Mouse (Mus musculus) CH12.LX (cell line): ENCODE data around the gene Aldh6a1.

Source experiments
- CHD2 ChIP-seq: IDR thresholded peaks from 2 replicates; pipeline ENCODE4 v1.6.1; 2011; ENCODE audit warnings: low read length, improper control_type of control experiment
- CTCF ChIP-seq, 2 experiments: IDR thresholded peaks in 1 of 2; conservative IDR thresholded peaks in 1 of 2; 2 replicates each; pipeline ENCODE4 v1.5.1; 2011 to 2012; ENCODE audit warnings: low read depth in 2 of 2, low read length in 2 of 2, improper control_type of control experiment in 1 of 2, inconsistent platforms in 1 of 2, mild to moderate bottlenecking in 1 of 2, moderate library complexity in 1 of 2
- EP300 ChIP-seq: IDR thresholded peaks from 2 replicates; pipeline ENCODE4 v1.6.1; 2011; ENCODE audit warnings: low read length, improper control_type of control experiment
- JUND ChIP-seq: conservative IDR thresholded peaks from 2 replicates; pipeline ENCODE4 v1.6.1; 2011; ENCODE audit warnings: low read depth, low read length, improper control_type of control experiment
- MXI1 ChIP-seq: IDR thresholded peaks from 2 replicates; pipeline ENCODE4 v1.6.1; 2011; ENCODE audit warnings: mild to moderate bottlenecking, low read depth, low read length, improper control_type of control experiment
- PAX5 ChIP-seq: IDR thresholded peaks from 2 replicates; pipeline ENCODE4 v1.6.1; 2012; ENCODE audit warnings: low read length, inconsistent platforms, mixed read lengths
- POLR2A ChIP-seq: IDR thresholded peaks from 2 replicates; pipeline ENCODE4 v1.6.1; 2011; ENCODE audit warnings: low read depth, mild to moderate bottlenecking, improper control_type of control experiment, low read length
- USF1 ChIP-seq: IDR thresholded peaks from 2 replicates; pipeline ENCODE4 v1.6.1; 2014; ENCODE audit warnings: low read depth, mild to moderate bottlenecking, inconsistent platforms, low read length, improper control_type of control experiment

- TF ChIP-seq CTCF (conservative IDR thresholded peaks at IDR 0.05 in 1 of 2, IDR thresholded peaks at IDR 0.05 in 1 of 2; ENCODE audit: low read depth in 2 of 2, low read length in 2 of 2) (no peak), EP300 (no peak), POLR2A (no peak), CHD2 (no peak), MXI1 (no peak), USF1 (no peak), PAX5 (no peak), JUND (no peak)
These were observed 26.8 kb downstream of the Aldh6a1 start for GRCm38 (mm10) chr12:84423990-84424389.
